Mouse (Mus musculus) heart, adult 2 months (tissue): ENCODE results near the gene Gm17606. TPM values are rescaled to one million over a fixed set of nuclear protein-coding genes. Genes with fewer than 3 reads are reported as not detected.

Experiments
- DNase-seq, 2 experiments: peaks; one replicate each; pipeline ENCODE4 v3.0.0; 2021
- H3K27ac ChIP-seq: fragments of 200-600 bp; 2 replicates; pipeline ENCODE4 v1.8.1; 2022
- H3K27me3 ChIP-seq: fragments of 200-500 bp; 2 replicates; pipeline ENCODE4 v1.6.1; 2012; ENCODE audit warnings: mild to moderate bottlenecking, low read length, inconsistent platforms, mixed read lengths; ENCODE audit not compliant: control insufficient read depth, insufficient read depth
- H3K36me3 ChIP-seq: fragments of 200-500 bp; 2 replicates; pipeline ENCODE4 v1.6.1; 2012; ENCODE audit warnings: low read length, inconsistent platforms; ENCODE audit not compliant: control insufficient read depth, insufficient read depth
- H3K4me1 ChIP-seq: fragments of 200-500 bp; 2 replicates; pipeline ENCODE4 v1.6.1; 2011; ENCODE audit warnings: low read length; ENCODE audit not compliant: control insufficient read depth, insufficient read depth
- H3K4me3 ChIP-seq: fragments of 200-600 bp; 2 replicates; pipeline ENCODE4 v1.8.1; 2022
- H3K79me2 ChIP-seq: fragments of 200-500 bp; replicated peaks from 2 replicates; pipeline ENCODE4 v1.6.1; 2012; ENCODE audit warnings: mild to moderate bottlenecking, inconsistent platforms, low read length, moderate library complexity, mixed read lengths; ENCODE audit not compliant: control insufficient read depth, insufficient read depth
- H3K9ac ChIP-seq: fragments of 200-500 bp; 2 replicates; pipeline ENCODE4 v1.6.1; 2012; ENCODE audit warnings: low read depth, mild to moderate bottlenecking, control low read depth, inconsistent platforms, low read length, mixed read lengths
- CTCF ChIP-seq: fragments of 200-600 bp; IDR thresholded peaks from 2 replicates; pipeline ENCODE4 v1.8.1; 2022; ENCODE audit warnings: antibody characterized with exemption, mild to moderate bottlenecking, moderate library complexity
- EP300 ChIP-seq: fragments of 200-500 bp; IDR thresholded peaks from 2 replicates; pipeline ENCODE4 v1.6.1; 2011; ENCODE audit warnings: low read depth, low read length, control low read depth; ENCODE audit not compliant: insufficient read depth
- POLR2A ChIP-seq: fragments of 200-500 bp; IDR thresholded peaks from 2 replicates; pipeline ENCODE4 v1.6.1; 2011; ENCODE audit warnings: mild to moderate bottlenecking, low read depth, low read length, control low read depth; ENCODE audit not compliant: insufficient read depth
- WGBS: fragments of 180-500 bp; shearing (Covaris S2); methylation state at CpG from one replicate; pipeline ENCODE4 v1.1.7; 2018; 5-methylcytosine and 5-hydroxymethylcytosine counted together
- intact Hi-C: fragments of 180-260 bp; cut with DNase I; formaldehyde crosslinking; loops from one replicate; pipeline ENCODE4 v1.15.1; 2025
- polyA plus RNA-seq: library from polyadenylated mRNA; depleted of rRNA; stranded (reverse); fragments of >200 nt; gene quantifications from 2 replicates; pipeline ENCODE4 v1.2.3, GENCODE M21; 2012
- total RNA-seq, 2 experiments: library from RNA; stranded (reverse); gene quantifications; 2 replicates each; pipeline ENCODE4 v1.2.3; 2021

The Gm17606 gene
- total and polyA plus RNA-seq, 3 experiments: not detected

GRCm38 (mm10) chr14:54601601-54602000, 39.2 kb upstream of the Gm17606 start:
- TF ChIP-seq CTCF (no peak), POLR2A (no peak), EP300 (no peak)
- no peak for DNase-seq
- Histone ChIP-seq H3K4me3 (no peak overlapping the region), H3K27me3 (no peaks in the 10 kb centered on the region), H3K79me2 (no peaks in the 10 kb centered on the region), H3K36me3 (no peaks in the 10 kb centered on the region; the same call in 1 of the 2 replicates), H3K27ac (no peak overlapping the region), H3K9ac (no peak overlapping the region), H3K4me1 (peaks cover 4% of the 10 kb centered on the region)
- intact Hi-C loops: no loop called here
- WGBS: 70% methylated on average over 2 of the region's 2 CpGs

GRCm38 (mm10) chr14:54602613-54603012, 38.1 kb upstream of the Gm17606 start:
- Histone ChIP-seq H3K27me3 (no peaks in the 10 kb centered on the region), H3K9ac (no peak overlapping the region), H3K79me2 (no peaks in the 10 kb centered on the region), H3K4me1 (peaks cover 4% of the 10 kb centered on the region), H3K4me3 (peak overlapping the region; percentile 75), H3K27ac (peak overlapping the region; percentile 97), H3K36me3 (no peaks in the 10 kb centered on the region; the same call in 1 of the 2 replicates)
- intact Hi-C loops: loop anchor here (2.0 kb wide), 1 partner anchor 48 kb away; the partner anchor contains the start of gene Haus4
- 41% methylated on average over 4 of the region's 4 CpGs for WGBS
- DNase-seq: peak in 1 of 2 experiments; percentile 27
- TF ChIP-seq EP300 (no peak), POLR2A (no peak), CTCF (no peak)

- peak overlapping the region; percentile 97 for H3K27ac ChIP-seq
- no peak for TF ChIP-seq CTCF
- peak; percentile 77 for TF ChIP-seq POLR2A
- under 1% methylated on average over 46 of the region's 46 CpGs for WGBS
- peak; percentile 94 to 98 for DNase-seq
- H3K36me3 ChIP-seq: no peaks in the 10 kb centered on the region; the same call in 1 of the 2 replicates
- H3K4me3 ChIP-seq: peak overlapping the region; percentile 75
- intact Hi-C loops: loop anchor here (2.0 kb wide), 1 partner anchor 48 kb away; the partner anchor contains the start of gene Haus4
- no peaks in the 10 kb centered on the region for H3K27me3 ChIP-seq
- H3K79me2 ChIP-seq: no peaks in the 10 kb centered on the region
- H3K4me1 ChIP-seq: peaks cover 4% of the 10 kb centered on the region
- H3K9ac ChIP-seq: peak overlapping the region; percentile 88
Observed at GRCm38 (mm10) chr14:54603038-54603654, 37.6 kb upstream of the Gm17606 start.

- H3K27me3 ChIP-seq: no peaks in the 10 kb centered on the region
- TF ChIP-seq EP300 (no peak), CTCF (no peak), POLR2A (no peak)
- H3K27ac ChIP-seq: peak overlapping the region; percentile 97
- H3K36me3 ChIP-seq: no peaks in the 10 kb centered on the region; the same call in 1 of the 2 replicates
- intact Hi-C loops: loop anchor here (2.0 kb wide), 1 partner anchor 49 kb away; the partner anchor contains the start of gene Haus4
- H3K79me2 ChIP-seq: no peaks in the 10 kb centered on the region
- no peak for DNase-seq
- WGBS: 81% methylated on average over 8 of the region's 8 CpGs
- peak overlapping the region; percentile 75 for H3K4me3 ChIP-seq
- H3K4me1 ChIP-seq: peaks cover 4% of the 10 kb centered on the region
- no peak overlapping the region for H3K9ac ChIP-seq
Observed at GRCm38 (mm10) chr14:54603686-54604085, 37.1 kb upstream of the Gm17606 start.

GRCm38 (mm10) chr14:54605752-54606321, 34.9 kb upstream of the Gm17606 start, which contains the start of gene 4931414P19Rik:
TSS of gene 4931414P19Rik (minus strand) at chr14:54605993.
- DNase-seq: peak; percentile 88 to 90
- no peak for TF ChIP-seq CTCF
- 0 out of 2 replicates have a peak, but pooled peaks have one; percentile 24 for TF ChIP-seq EP300
- peak; percentile 49; the same call in 1 of the 2 replicates for TF ChIP-seq POLR2A
- intact Hi-C loops: loop anchor here (5.0 kb wide), 1 partner anchor 81 kb away; the partner anchor contains the start of genes 1700123O20Rik and Acin1
- Histone ChIP-seq H3K9ac (peak within 1 kb of the TSS; percentile 61), H3K27ac (peak within 1 kb of the TSS; percentile 76), H3K4me1 (peaks cover 4% of the 10 kb centered on the region), H3K36me3 (no peaks in the 10 kb centered on the region; the same call in 1 of the 2 replicates), H3K79me2 (no peaks in the 10 kb centered on the region), H3K4me3 (peak within 1 kb of the TSS; percentile 43), H3K27me3 (no peaks in the 10 kb centered on the region)
- under 1% methylated on average over 31 of the region's 39 CpGs for WGBS

- DNase-seq: no peak
- intact Hi-C loops: loop anchor here (5.0 kb wide), 1 partner anchor 80 kb away; the partner anchor contains the start of genes 1700123O20Rik and Acin1
- H3K36me3 ChIP-seq: no peaks in the 10 kb centered on the region; the same call in 1 of the 2 replicates
Observed at GRCm38 (mm10) chr14:54607226-54607625, 33.5 kb upstream of the Gm17606 start.

More at GRCm38 (mm10) chr14:54607226-54607625, 33.5 kb upstream of the Gm17606 start:
- TF ChIP-seq EP300 (no peak), POLR2A (no peak), CTCF (no peak)
- 65% methylated on average over 8 of the region's 8 CpGs for WGBS
- H3K27me3 ChIP-seq: no peaks in the 10 kb centered on the region
- peaks cover 4% of the 10 kb centered on the region for H3K4me1 ChIP-seq
- H3K27ac ChIP-seq: no peak overlapping the region
- no peak overlapping the region for H3K9ac ChIP-seq
- H3K79me2 ChIP-seq: no peaks in the 10 kb centered on the region
- no peak overlapping the region for H3K4me3 ChIP-seq
